Mouse (Mus musculus) embryonic facial prominence, embryonic 10.5 days (tissue): Measurements from ENCODE around the gene Kdm5c. TPM values are rescaled to one million over a fixed set of nuclear protein-coding genes. Genes with fewer than 3 reads are reported as not detected.
"Not testable (repeated sequence)": the region's sequence is repeated elsewhere in the genome, so short reads cannot be mapped to it uniquely, and the experiment has no call there.

ENCODE experiments used
- DNase-seq: peaks from one replicate; pipeline ENCODE4 v3.0.0-alpha.2; 2017; ENCODE audit warnings: low spot score
- H3K27ac ChIP-seq: fragments of 300-500 bp; sonication (generic); replicated peaks from 2 replicates; pipeline ENCODE4 v1.5.1; 2016; ENCODE audit warnings: mild to moderate bottlenecking
- H3K27me3 ChIP-seq: fragments of 300-500 bp; sonication (generic); replicated peaks from 2 replicates; pipeline ENCODE4 v1.6.1; 2016; ENCODE audit warnings: low read depth, mild to moderate bottlenecking; ENCODE audit not compliant: poor library complexity, severe bottlenecking
- H3K36me3 ChIP-seq: fragments of 300-500 bp; sonication (generic); replicated peaks from 2 replicates; pipeline ENCODE4 v1.6.1; 2016; ENCODE audit warnings: mild to moderate bottlenecking, moderate library complexity
- H3K4me1 ChIP-seq: fragments of 300-500 bp; sonication (generic); 2 replicates; pipeline ENCODE4 v1.6.1; 2016
- H3K4me3 ChIP-seq: fragments of 300-500 bp; sonication (generic); 2 replicates; pipeline ENCODE4 v1.5.1; 2016; ENCODE audit warnings: mild to moderate bottlenecking, moderate library complexity
- H3K9me3 ChIP-seq: fragments of 300-500 bp; sonication (generic); 2 replicates; pipeline ENCODE4 v1.6.1; 2016; ENCODE audit warnings: mild to moderate bottlenecking
- WGBS: fragments of 180-500 bp; shearing (Covaris S2); methylation state at CpG from one replicate; pipeline ENCODE4 v1.1.7; 2016; 5-methylcytosine and 5-hydroxymethylcytosine counted together
- polyA plus RNA-seq: library from polyadenylated mRNA; unstranded; fragments of >200 nt; fragmentation: Nextera tagmentation; extraction: Ambion mirVana; gene quantifications from 2 replicates; pipeline ENCODE4 v1.2.1, GENCODE M21; 2016

Kdm5c gene
- polyA plus RNA-seq, 1 experiment from 2014 or later: 75.2 TPM

- Histone ChIP-seq H3K4me1 (no peaks in the 10 kb centered on the region), H3K4me3 (no peak overlapping the region), H3K27me3 (peaks cover 99% of the 10 kb centered on the region), H3K36me3 (no peaks in the 10 kb centered on the region), H3K9me3 (no peaks in the 10 kb centered on the region), H3K27ac (no peak overlapping the region)
- 86% methylated on average over 6 of the region's 6 CpGs for WGBS
- DNase-seq: no peak
Measured at GRCm38 (mm10) chrX:152223313-152223712, 9.5 kb upstream of the Kdm5c start.

- H3K27ac ChIP-seq: no peak overlapping the region
- H3K36me3 ChIP-seq: no peaks in the 10 kb centered on the region
- no peak overlapping the region for H3K4me3 ChIP-seq
Measured at GRCm38 (mm10) chrX:152224280-152224679, 8.5 kb upstream of the Kdm5c start.

GRCm38 (mm10) chrX:152234125-152234524 lies 1.3 kb downstream of the Kdm5c start:
- H3K27me3 ChIP-seq: peaks cover 11% of the 10 kb centered on the region
- 32% methylated on average over 3 of the region's 3 CpGs for WGBS
- DNase-seq: no peak

More at GRCm38 (mm10) chrX:152224280-152224679, 8.5 kb upstream of the Kdm5c start:
- no peak for DNase-seq
- peaks cover 95% of the 10 kb centered on the region for H3K27me3 ChIP-seq
- WGBS: 73% methylated on average over 5 of the region's 5 CpGs
- no peaks in the 10 kb centered on the region for H3K9me3 ChIP-seq
- H3K4me1 ChIP-seq: no peaks in the 10 kb centered on the region

GRCm38 (mm10) chrX:152235758-152236157 lies 2.9 kb downstream of the Kdm5c start:
- peaks cover 45% of the 10 kb centered on the region for H3K36me3 ChIP-seq
- peak overlapping the region; percentile 90; the same call in 1 of the 2 replicates for H3K4me3 ChIP-seq
- WGBS: 91% methylated on average over 2 of the region's 2 CpGs
- no peak overlapping the region for H3K27ac ChIP-seq
- H3K4me1 ChIP-seq: peaks cover 14% of the 10 kb centered on the region
- no peak for DNase-seq
- no peaks in the 10 kb centered on the region for H3K9me3 ChIP-seq
- H3K27me3 ChIP-seq: no peaks in the 10 kb centered on the region; the same call in 1 of the 2 replicates

More at GRCm38 (mm10) chrX:152234125-152234524, 1.3 kb downstream of the Kdm5c start:
- peaks cover 14% of the 10 kb centered on the region for H3K4me1 ChIP-seq
- no peaks in the 10 kb centered on the region for H3K9me3 ChIP-seq
- H3K27ac ChIP-seq: no peak overlapping the region
- H3K36me3 ChIP-seq: peaks cover 29% of the 10 kb centered on the region
- H3K4me3 ChIP-seq: peak overlapping the region; percentile 90

GRCm38 (mm10) chrX:152243140-152243539 lies 10.3 kb downstream of the Kdm5c start:
- H3K4me3 ChIP-seq, H3K9me3 ChIP-seq, H3K4me1 ChIP-seq, DNase-seq, H3K27ac ChIP-seq, H3K27me3 ChIP-seq: not testable (repeated sequence)
- peaks cover 99% of the 10 kb centered on the region for H3K36me3 ChIP-seq
- 76% methylated on average over 6 of the region's 6 CpGs for WGBS

- no peak overlapping the region for H3K4me3 ChIP-seq
- WGBS: 95% methylated on average over 2 of the region's 2 CpGs
- H3K27ac ChIP-seq: no peak overlapping the region
- no peaks in the 10 kb centered on the region for H3K9me3 ChIP-seq
- peaks cover 99% of the 10 kb centered on the region for H3K36me3 ChIP-seq
- H3K27me3 ChIP-seq: peaks cover 5% of the 10 kb centered on the region; the same call in 1 of the 2 replicates
- H3K4me1 ChIP-seq: no peaks in the 10 kb centered on the region
- no peak for DNase-seq
Measured at GRCm38 (mm10) chrX:152244492-152245189, 11.8 kb downstream of the Kdm5c start.

- WGBS: 95% methylated on average over 11 of the region's 11 CpGs
- no peak for DNase-seq
- H3K27me3 ChIP-seq: peaks cover 31% of the 10 kb centered on the region
- no peaks in the 10 kb centered on the region for H3K4me1 ChIP-seq
- no peak overlapping the region for H3K4me3 ChIP-seq
- H3K27ac ChIP-seq: no peak overlapping the region
- H3K36me3 ChIP-seq: peaks cover 98% of the 10 kb centered on the region
- no peaks in the 10 kb centered on the region for H3K9me3 ChIP-seq
Measured at GRCm38 (mm10) chrX:152271189-152271588, 38.4 kb downstream of the Kdm5c start.

- Histone ChIP-seq H3K4me1 (no peaks in the 10 kb centered on the region), H3K27me3 (peaks cover 8% of the 10 kb centered on the region; the same call in 1 of the 2 replicates), H3K27ac (no peak overlapping the region), H3K9me3 (no peaks in the 10 kb centered on the region), H3K4me3 (no peak overlapping the region), H3K36me3 (peaks cover 17% of the 10 kb centered on the region)
- WGBS: 94% methylated on average over 6 of the region's 6 CpGs
- DNase-seq: no peak
Measured at GRCm38 (mm10) chrX:152279384-152279783, 46.6 kb downstream of the Kdm5c start.

- Histone ChIP-seq H3K27ac (no peak overlapping the region), H3K9me3 (no peaks in the 10 kb centered on the region), H3K36me3 (no peaks in the 10 kb centered on the region), H3K27me3 (peaks cover 13% of the 10 kb centered on the region; the same call in 1 of the 2 replicates), H3K4me3 (no peak overlapping the region), H3K4me1 (no peaks in the 10 kb centered on the region)
- 81% methylated on average over 3 of the region's 3 CpGs for WGBS
- no peak for DNase-seq
Measured at GRCm38 (mm10) chrX:152284746-152285145, 51.9 kb downstream of the Kdm5c start.

- not testable (repeated sequence) for H3K9me3 ChIP-seq, H3K4me1 ChIP-seq, H3K27ac ChIP-seq, DNase-seq, H3K4me3 ChIP-seq, H3K36me3 ChIP-seq
- peaks cover 15% of the 10 kb centered on the region; the same call in 1 of the 2 replicates for H3K27me3 ChIP-seq
- WGBS: 60% methylated on average over 1 of the region's 1 CpGs
Measured at GRCm38 (mm10) chrX:152287026-152287425, 54.2 kb downstream of the Kdm5c start.

- Histone ChIP-seq H3K27me3 (peaks cover 72% of the 10 kb centered on the region), H3K4me1 (no peaks in the 10 kb centered on the region), H3K4me3 (no peak overlapping the region), H3K36me3 (0 out of 2 replicates have a peak, but pooled peaks cover 6% of the 10 kb centered on the region), H3K9me3 (no peaks in the 10 kb centered on the region), H3K27ac (no peak overlapping the region)
- 80% methylated on average over 2 of the region's 2 CpGs for WGBS
- DNase-seq: no peak
Measured at GRCm38 (mm10) chrX:152306224-152306623, 73.4 kb downstream of the Kdm5c start.

- no peak overlapping the region for H3K4me3 ChIP-seq
- H3K27ac ChIP-seq: no peak overlapping the region
- H3K9me3 ChIP-seq: no peaks in the 10 kb centered on the region
- H3K36me3 ChIP-seq: 0 out of 2 replicates have a peak, but pooled peaks cover 6% of the 10 kb centered on the region
- H3K4me1 ChIP-seq: no peaks in the 10 kb centered on the region
- no peak for DNase-seq
- peaks cover 60% of the 10 kb centered on the region for H3K27me3 ChIP-seq
Measured at GRCm38 (mm10) chrX:152307371-152307770, 74.6 kb downstream of the Kdm5c start.

- Histone ChIP-seq H3K27me3 (peaks cover 55% of the 10 kb centered on the region), H3K4me3 (no peak overlapping the region), H3K36me3 (0 out of 2 replicates have a peak, but pooled peaks cover 6% of the 10 kb centered on the region), H3K4me1 (no peaks in the 10 kb centered on the region), H3K9me3 (no peaks in the 10 kb centered on the region), H3K27ac (no peak overlapping the region)
- WGBS: 79% methylated on average over 2 of the region's 2 CpGs
- peak; percentile 13 for DNase-seq
Measured at GRCm38 (mm10) chrX:152307942-152308341, 75.1 kb downstream of the Kdm5c start.
